Comparison of ENCODE assay signal across 8 mouse cellular contexts in genomic region chr12:85338815-85339214, GRCm38 (mm10). TPM values are rescaled to one million over a fixed set of nuclear protein-coding genes. Genes with fewer than 3 reads are reported as not detected.
DNase-seq lines count a peak whose midpoint lies in the region; ATAC-seq and TF ChIP-seq lines count a peak whose summit lies in the region.

No protein-coding gene starts in this region.

- TF ChIP-seq CTCF in Patski (IDR thresholded peaks at IDR 0.05): no peak

- H3K4me2 ChIP-seq in kidney, embryonic 14.5 days (replicated peaks; ENCODE audit: low read depth, low read length): peak overlapping the region; percentile 69
- peak overlapping the region; percentile 63 for H3K4me2 ChIP-seq in forebrain, embryonic 15.5 days (replicated peaks)
- peak overlapping the region; percentile 93 for H3K4me2 ChIP-seq in liver, embryonic 15.5 days

- ATAC-seq in kidney, embryonic 14.5 days (ENCODE audit: low FRiP score, low TSS enrichment): peak; percentile 80
- ATAC-seq in Patski: peak; percentile 63
- peak; percentile 82 for ATAC-seq in forebrain, embryonic 15.5 days (replicated peaks)
- ATAC-seq in liver, embryonic 15.5 days (ENCODE audit: insufficient read depth): peak; percentile 75

- in situ Hi-C loops in Patski (cut with MboI; ENCODE audit: low pct_unique_long_range_greater_than_20kb): loop anchor here (25.0 kb wide), 1 partner anchor 748 kb away; the partner anchor contains the start of genes Ift43 and Tgfb3

- POLR2A ChIA-PET in Patski (lab: Charles Lee): interaction anchor here (0.5 to 0.8 kb wide), 8 partner anchors 9 to 248 kb away, joined by 3 to 10 read pairs (median 8); no protein-coding TSS in a partner anchor

- peak overlapping the region; percentile 86 for H3K4me3 ChIP-seq in kidney, embryonic 14.5 days (ENCODE audit: low read length)
- peak overlapping the region; percentile 92 for H3K4me3 ChIP-seq in forebrain, embryonic 15.5 days
- H3K4me3 ChIP-seq in liver, embryonic 15.5 days (replicated peaks): peak overlapping the region; percentile 98

- H3K9ac ChIP-seq in kidney, embryonic 14.5 days (ENCODE audit: low read depth, low read length): peak overlapping the region; percentile 98
- H3K9ac ChIP-seq in forebrain, embryonic 15.5 days (replicated peaks): peak overlapping the region; percentile 93
- H3K9ac ChIP-seq in liver, embryonic 15.5 days: peak overlapping the region; percentile 98

- DNase-seq in kidney, postnatal 4 days: no peak
- DNase-seq in Patski (ENCODE audit: low read depth, low spot score): no peak
- DNase-seq in left cerebral cortex, postnatal 36 days (ENCODE audit: low spot score in 2 of 2): no peak
- no peak for DNase-seq in right cerebral cortex, postnatal 10 days (ENCODE audit: low spot score in 2 of 2)
- DNase-seq in cerebellum, adult 9-10 months: no peak

- peak overlapping the region; percentile 84 for H3K27ac ChIP-seq in kidney, embryonic 14.5 days (ENCODE audit: low read depth, low read length)
- H3K27ac ChIP-seq in forebrain, embryonic 15.5 days (replicated peaks): peak overlapping the region; percentile 86
- H3K27ac ChIP-seq in liver, embryonic 15.5 days (replicated peaks): peak overlapping the region; percentile 92

- no peaks in the 10 kb centered on the region for H3K27me3 ChIP-seq in kidney, embryonic 14.5 days (ENCODE audit: control insufficient read depth, insufficient read depth, low read length)
- no peaks in the 10 kb centered on the region for H3K27me3 ChIP-seq in Patski
- H3K27me3 ChIP-seq in forebrain, embryonic 15.5 days: no peaks in the 10 kb centered on the region
- H3K27me3 ChIP-seq in liver, embryonic 15.5 days: no peaks in the 10 kb centered on the region

- H3K9me3 ChIP-seq in kidney, embryonic 14.5 days (ENCODE audit: control insufficient read depth, low read length): no peaks in the 10 kb centered on the region
- H3K9me3 ChIP-seq in forebrain, embryonic 15.5 days: no peaks in the 10 kb centered on the region
- no peaks in the 10 kb centered on the region for H3K9me3 ChIP-seq in liver, embryonic 15.5 days (replicated peaks)

- 0 out of 2 replicates have a peak, but pooled peaks cover 13% of the 10 kb centered on the region for H3K4me1 ChIP-seq in kidney, embryonic 14.5 days (ENCODE audit: control insufficient read depth, insufficient read depth, low read length)
- peaks cover 23% of the 10 kb centered on the region for H3K4me1 ChIP-seq in forebrain, embryonic 15.5 days
- H3K4me1 ChIP-seq in liver, embryonic 15.5 days (replicated peaks): peaks cover 28% of the 10 kb centered on the region

- intact Hi-C loops in left cerebral cortex, postnatal 36 days (cut with DNase I): no loop called here

- H3K36me3 ChIP-seq in kidney, embryonic 14.5 days (ENCODE audit: control insufficient read depth, insufficient read depth, low read length): peaks cover 22% of the 10 kb centered on the region
- peaks cover 15% of the 10 kb centered on the region for H3K36me3 ChIP-seq in forebrain, embryonic 15.5 days
- H3K36me3 ChIP-seq in liver, embryonic 15.5 days (replicated peaks): peaks cover 43% of the 10 kb centered on the region

- CTCF ChIA-PET in Patski (lab: Charles Lee): interaction anchor here (1.1 to 1.2 kb wide), 2 partner anchors 8 to 149 kb away, joined by 4 read pairs; no protein-coding TSS in a partner anchor

- WGBS in kidney, embryonic 14.5 days: under 1% methylated on average over 39 of the region's 42 CpGs
- WGBS in forebrain, embryonic 15.5 days: under 1% methylated on average over 41 of the region's 42 CpGs
- WGBS in liver, embryonic 15.5 days (ENCODE audit: insufficient replicate concordance): under 1% methylated on average over 41 of the region's 42 CpGs

RNA-seq across cellular contexts. Expression of gene Nek9, which starts 0.3 kb away (rescaled TPM):
- 13.1 and 19.1 TPM in 2 replicates for polyA plus RNA-seq in kidney, embryonic 14.5 days (2014; fragmentation: Nextera tagmentation; extraction: Ambion mirVana)
- 82.4 TPM for polyA plus RNA-seq in Patski (2021)
- 13.7 and 14.6 TPM in 2 replicates for polyA plus RNA-seq in forebrain, embryonic 15.5 days (2015; fragmentation: Nextera tagmentation; extraction: Ambion mirVana)
- 5.7 and 6.1 TPM in 2 replicates for polyA plus RNA-seq in liver, embryonic 15.5 days (2015; fragmentation: Nextera tagmentation; extraction: Ambion mirVana)
- total RNA-seq in left cerebral cortex, postnatal 36 days (2021): 10 to 100 TPM; 31.0 to 33.7 TPM

RNA-seq across cellular contexts. Expression of gene Tmed10, which starts 35.8 kb away (rescaled TPM):
- 314 and 356 TPM in 2 replicates for polyA plus RNA-seq in kidney, embryonic 14.5 days (2014; fragmentation: Nextera tagmentation; extraction: Ambion mirVana)
- 238 TPM for polyA plus RNA-seq in Patski (2021)
- polyA plus RNA-seq in forebrain, embryonic 15.5 days (2015; fragmentation: Nextera tagmentation; extraction: Ambion mirVana): 150 and 156 TPM in 2 replicates
- 162 and 163 TPM in 2 replicates for polyA plus RNA-seq in liver, embryonic 15.5 days (2015; fragmentation: Nextera tagmentation; extraction: Ambion mirVana)
- total RNA-seq in left cerebral cortex, postnatal 36 days (2021): 100 to 1,000 TPM; 150 to 154 TPM

RNA-seq across cellular contexts. Expression of gene Zc2hc1c, which starts 50.4 kb away (rescaled TPM):
- polyA plus RNA-seq in kidney, embryonic 14.5 days (2014; fragmentation: Nextera tagmentation; extraction: Ambion mirVana): 2.0 and 3.2 TPM in 2 replicates
- 3.9 TPM for polyA plus RNA-seq in Patski (2021)
- polyA plus RNA-seq in forebrain, embryonic 15.5 days (2015; fragmentation: Nextera tagmentation; extraction: Ambion mirVana): 1.1 TPM in 2 replicates
- 0.08 and 0.12 TPM in 2 replicates for polyA plus RNA-seq in liver, embryonic 15.5 days (2015; fragmentation: Nextera tagmentation; extraction: Ambion mirVana)
- 1 to 10 TPM; 2.3 to 2.5 TPM for total RNA-seq in left cerebral cortex, postnatal 36 days (2021)

RNA-seq across cellular contexts. Expression of gene Acyp1, which starts 50.6 kb away (rescaled TPM):
- polyA plus RNA-seq in kidney, embryonic 14.5 days (2014; fragmentation: Nextera tagmentation; extraction: Ambion mirVana): 57.7 and 89.4 TPM in 2 replicates
- polyA plus RNA-seq in Patski (2021): 19.9 TPM
- 56.4 TPM in 2 replicates for polyA plus RNA-seq in forebrain, embryonic 15.5 days (2015; fragmentation: Nextera tagmentation; extraction: Ambion mirVana)
- polyA plus RNA-seq in liver, embryonic 15.5 days (2015; fragmentation: Nextera tagmentation; extraction: Ambion mirVana): 36.6 and 50.7 TPM in 2 replicates
- 10 to 100 TPM; 31.1 to 39.0 TPM for total RNA-seq in left cerebral cortex, postnatal 36 days (2021)
